Mouse (Mus musculus): ENCODE measurements around the gene Actl10. TPM values are rescaled to one million over a fixed set of nuclear protein-coding genes. Genes with fewer than 3 reads are reported as not detected.

Gene Actl10
- polyA plus RNA-seq, 1 experiment: 39.7 TPM

GRCm38 (mm10) chr2:154570666-154571065, 19.1 kb downstream of the Actl10 start:
- Histone ChIP-seq H3K27me3 (ENCODE audit: control insufficient read depth, insufficient read depth, low read length) (no peaks in the 10 kb centered on the region), H3K36me3 (ENCODE audit: control insufficient read depth, insufficient read depth, low read length) (no peaks in the 10 kb centered on the region), H3K4me3 (ENCODE audit: control insufficient read depth, low read depth, low read length) (no peak overlapping the region), H3K4me1 (ENCODE audit: control insufficient read depth, insufficient read depth, low read length) (peaks cover 16% of the 10 kb centered on the region), H3K27ac (ENCODE audit: control insufficient read depth, insufficient read depth, low read depth, low read length) (no peak overlapping the region)
- TF ChIP-seq CTCF (IDR thresholded peaks at IDR 0.05; ENCODE audit: control insufficient read depth, insufficient read depth, insufficient replicate concordance, low read depth, low read length) (no peak), POLR2A (IDR thresholded peaks at IDR 0.05; ENCODE audit: control insufficient read depth, low read depth, low read length) (no peak)

GRCm38 (mm10) chr2:154571266-154571665, 19.7 kb downstream of the Actl10 start:
- no peaks in the 10 kb centered on the region for H3K36me3 ChIP-seq (ENCODE audit: control insufficient read depth, insufficient read depth, low read length)
- H3K27me3 ChIP-seq (ENCODE audit: control insufficient read depth, insufficient read depth, low read length): no peaks in the 10 kb centered on the region
- TF ChIP-seq CTCF (IDR thresholded peaks at IDR 0.05; ENCODE audit: control insufficient read depth, insufficient read depth, insufficient replicate concordance, low read depth, low read length): no peak
- H3K4me3 ChIP-seq (ENCODE audit: control insufficient read depth, low read depth, low read length): no peak overlapping the region
- peaks cover 16% of the 10 kb centered on the region for H3K4me1 ChIP-seq (ENCODE audit: control insufficient read depth, insufficient read depth, low read length)
- no peak overlapping the region for H3K27ac ChIP-seq (ENCODE audit: control insufficient read depth, insufficient read depth, low read depth, low read length)

- H3K36me3 ChIP-seq (ENCODE audit: control insufficient read depth, insufficient read depth, low read length): no peaks in the 10 kb centered on the region
- H3K4me3 ChIP-seq (ENCODE audit: control insufficient read depth, low read depth, low read length): no peak overlapping the region
- H3K27me3 ChIP-seq (ENCODE audit: control insufficient read depth, insufficient read depth, low read length): no peaks in the 10 kb centered on the region
- peaks cover 16% of the 10 kb centered on the region for H3K4me1 ChIP-seq (ENCODE audit: control insufficient read depth, insufficient read depth, low read length)
- no peak overlapping the region for H3K27ac ChIP-seq (ENCODE audit: control insufficient read depth, insufficient read depth, low read depth, low read length)
- TF ChIP-seq CTCF (IDR thresholded peaks at IDR 0.05; ENCODE audit: control insufficient read depth, insufficient read depth, insufficient replicate concordance, low read depth, low read length) (no peak), POLR2A (IDR thresholded peaks at IDR 0.05; ENCODE audit: control insufficient read depth, low read depth, low read length) (no peak)
Measured at GRCm38 (mm10) chr2:154571976-154572375, 20.4 kb downstream of the Actl10 start.

- Histone ChIP-seq H3K27me3 (ENCODE audit: control insufficient read depth, insufficient read depth, low read length) (no peaks in the 10 kb centered on the region), H3K4me1 (ENCODE audit: control insufficient read depth, insufficient read depth, low read length) (peaks cover 14% of the 10 kb centered on the region), H3K27ac (ENCODE audit: control insufficient read depth, insufficient read depth, low read depth, low read length) (no peak overlapping the region), H3K36me3 (ENCODE audit: control insufficient read depth, insufficient read depth, low read length) (no peaks in the 10 kb centered on the region), H3K4me3 (ENCODE audit: control insufficient read depth, low read depth, low read length) (no peak overlapping the region)
- TF ChIP-seq CTCF (IDR thresholded peaks at IDR 0.05; ENCODE audit: control insufficient read depth, insufficient read depth, insufficient replicate concordance, low read depth, low read length) (no peak), POLR2A (IDR thresholded peaks at IDR 0.05; ENCODE audit: control insufficient read depth, low read depth, low read length) (no peak)
Measured at GRCm38 (mm10) chr2:154572996-154573395, 21.4 kb downstream of the Actl10 start.

- Histone ChIP-seq H3K36me3 (ENCODE audit: control insufficient read depth, insufficient read depth, low read length) (no peaks in the 10 kb centered on the region), H3K4me1 (ENCODE audit: control insufficient read depth, insufficient read depth, low read length) (peaks cover 3% of the 10 kb centered on the region), H3K27me3 (ENCODE audit: control insufficient read depth, insufficient read depth, low read length) (no peaks in the 10 kb centered on the region), H3K27ac (ENCODE audit: control insufficient read depth, insufficient read depth, low read depth, low read length) (no peak overlapping the region), H3K4me3 (ENCODE audit: control insufficient read depth, low read depth, low read length) (no peak overlapping the region)
- TF ChIP-seq POLR2A (IDR thresholded peaks at IDR 0.05; ENCODE audit: control insufficient read depth, low read depth, low read length): no peak
- no peak for TF ChIP-seq CTCF (IDR thresholded peaks at IDR 0.05; ENCODE audit: control insufficient read depth, insufficient read depth, insufficient replicate concordance, low read depth, low read length)
Measured at GRCm38 (mm10) chr2:154574271-154574670, 22.7 kb downstream of the Actl10 start.

GRCm38 (mm10) chr2:154576876-154577743, 25.5 kb downstream of the Actl10 start:
- Histone ChIP-seq H3K4me1 (ENCODE audit: control insufficient read depth, insufficient read depth, low read length) (no peaks in the 10 kb centered on the region), H3K27ac (ENCODE audit: control insufficient read depth, insufficient read depth, low read depth, low read length) (no peak overlapping the region), H3K4me3 (ENCODE audit: control insufficient read depth, low read depth, low read length) (no peak overlapping the region), H3K27me3 (ENCODE audit: control insufficient read depth, insufficient read depth, low read length) (no peaks in the 10 kb centered on the region), H3K36me3 (ENCODE audit: control insufficient read depth, insufficient read depth, low read length) (no peaks in the 10 kb centered on the region)
- TF ChIP-seq CTCF (IDR thresholded peaks at IDR 0.05; ENCODE audit: control insufficient read depth, insufficient read depth, insufficient replicate concordance, low read depth, low read length): no peak
- no peak for TF ChIP-seq POLR2A (IDR thresholded peaks at IDR 0.05; ENCODE audit: control insufficient read depth, low read depth, low read length)

GRCm38 (mm10) chr2:154577744-154578067, 26.1 kb downstream of the Actl10 start:
- no peak overlapping the region for H3K27ac ChIP-seq (ENCODE audit: control insufficient read depth, insufficient read depth, low read depth, low read length)
- H3K27me3 ChIP-seq (ENCODE audit: control insufficient read depth, insufficient read depth, low read length): no peaks in the 10 kb centered on the region
- no peaks in the 10 kb centered on the region for H3K4me1 ChIP-seq (ENCODE audit: control insufficient read depth, insufficient read depth, low read length)
- TF ChIP-seq CTCF (IDR thresholded peaks at IDR 0.05; ENCODE audit: control insufficient read depth, insufficient read depth, insufficient replicate concordance, low read depth, low read length): no peak
- TF ChIP-seq POLR2A (IDR thresholded peaks at IDR 0.05; ENCODE audit: control insufficient read depth, low read depth, low read length): no peak
- H3K4me3 ChIP-seq (ENCODE audit: control insufficient read depth, low read depth, low read length): no peak overlapping the region
- no peaks in the 10 kb centered on the region for H3K36me3 ChIP-seq (ENCODE audit: control insufficient read depth, insufficient read depth, low read length)

Data from testis, adult 2 months (tissue).